Mouse (Mus musculus) myocyte (in vitro differentiated cells): ENCODE measurements at regions not wholly inside any gene's neighbourhood (a gene's known extent, or its start where the extent isn't known, plus 50 kb on each side); places are given as distances from the start of the nearest gene placed in this dataset.

Experiments
- H3K27me3 ChIP-seq: one replicate; pipeline ENCODE4 v1.6.1; 2011; ENCODE audit not compliant: control insufficient read depth, insufficient read depth, insufficient read length
- H3K36me3 ChIP-seq: one replicate; pipeline ENCODE4 v1.6.1; 2011; ENCODE audit not compliant: control insufficient read depth, insufficient read depth
- H3K4me2 ChIP-seq: one replicate; pipeline ENCODE4 v1.6.1; 2011; ENCODE audit warnings: low read depth, control low read depth
- H3K4me3 ChIP-seq: one replicate; pipeline ENCODE4 v1.5.1; 2011; ENCODE audit warnings: mild to moderate bottlenecking, control low read depth, moderate library complexity
- H3K79me2 ChIP-seq: one replicate; pipeline ENCODE4 v1.6.1; 2011; ENCODE audit not compliant: control insufficient read depth, insufficient read depth
- H3ac ChIP-seq: one replicate; pipeline ENCODE4 v1.6.1; 2011; ENCODE audit not compliant: control insufficient read depth, insufficient read length
- CEBPB ChIP-seq: IDR thresholded peaks from 2 replicates; pipeline ENCODE4 v1.6.1; 2011; ENCODE audit warnings: mild to moderate bottlenecking, moderate library complexity; ENCODE audit not compliant: poor library complexity, insufficient read depth, severe bottlenecking
- E2F4 ChIP-seq: IDR thresholded peaks from one replicate; pipeline ENCODE4 v1.6.1; 2011; ENCODE audit warnings: mild to moderate bottlenecking, control low read depth, moderate library complexity; ENCODE audit not compliant: insufficient read depth
- MAX ChIP-seq: IDR thresholded peaks from one replicate; pipeline ENCODE4 v1.6.1; 2011; ENCODE audit warnings: low read depth, mild to moderate bottlenecking, control low read depth
- MYOD1 ChIP-seq, 3 experiments: IDR thresholded peaks; one replicate each; pipeline ENCODE4 v1.6.1; 2011; ENCODE audit warnings: control low read depth in 2 of 3, low read depth in 2 of 3, mild to moderate bottlenecking in 2 of 3, moderate library complexity in 1 of 3; ENCODE audit not compliant: insufficient read length in 2 of 3, control insufficient read depth in 1 of 3
- MYOG ChIP-seq, 3 experiments: IDR thresholded peaks; one replicate each; pipeline ENCODE4 v1.6.1; 2011; ENCODE audit warnings: control low read depth in 2 of 3, low read depth in 2 of 3, mild to moderate bottlenecking in 2 of 3; ENCODE audit not compliant: insufficient read length in 2 of 3, control insufficient read depth in 1 of 3, insufficient read depth in 1 of 3
- POLR2A ChIP-seq: IDR thresholded peaks from one replicate; pipeline ENCODE4 v1.6.1; 2011; ENCODE audit warnings: low read depth, mild to moderate bottlenecking, control low read depth, moderate library complexity; ENCODE audit not compliant: insufficient read length
- POLR2AphosphoS2 ChIP-seq: IDR thresholded peaks from one replicate; pipeline ENCODE4 v1.6.1; 2011; ENCODE audit warnings: low read depth, control low read depth; ENCODE audit not compliant: insufficient read length
- REST ChIP-seq: IDR thresholded peaks from one replicate; pipeline ENCODE4 v1.6.1; 2011; ENCODE audit warnings: mild to moderate bottlenecking, control low read depth, moderate library complexity; ENCODE audit not compliant: insufficient read depth, insufficient read length
- SRF ChIP-seq: IDR thresholded peaks from one replicate; pipeline ENCODE4 v1.6.1; 2011; ENCODE audit warnings: low read depth; ENCODE audit not compliant: control insufficient read depth, insufficient read length
- TCF12 ChIP-seq: IDR thresholded peaks from one replicate; pipeline ENCODE4 v1.6.1; 2011; ENCODE audit warnings: mild to moderate bottlenecking, control low read depth; ENCODE audit not compliant: poor library complexity, insufficient read depth, severe bottlenecking
- TCF3 ChIP-seq: IDR thresholded peaks from one replicate; pipeline ENCODE4 v1.6.1; 2011; ENCODE audit warnings: low read depth, control low read depth; ENCODE audit not compliant: insufficient read length
- USF1 ChIP-seq: IDR thresholded peaks from one replicate; pipeline ENCODE4 v1.6.1; 2011; ENCODE audit warnings: low read depth, mild to moderate bottlenecking, control low read depth, moderate library complexity

DNA sequence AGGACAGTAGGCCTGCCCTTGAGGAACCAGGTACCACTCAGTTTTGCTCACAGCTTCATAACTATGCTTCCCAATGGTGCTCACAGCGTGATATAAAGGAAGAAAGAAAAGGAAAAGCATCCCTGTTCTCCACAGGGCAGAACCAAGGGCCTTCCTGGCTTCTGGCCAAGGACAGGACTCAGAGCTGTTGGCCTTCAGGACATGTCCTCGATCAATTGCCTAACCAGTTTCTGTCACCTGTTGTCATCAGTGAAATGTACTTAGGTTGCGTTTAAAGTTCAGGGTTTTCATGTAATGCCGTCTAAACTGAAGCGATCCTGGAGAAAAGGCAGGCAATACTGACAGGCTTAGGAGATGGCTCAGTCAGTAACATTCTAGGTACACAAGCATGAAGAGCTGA is 232.9 kb downstream of the Csl start:
- Histone ChIP-seq H3K4me2 (no peak overlapping the region), H3K36me3 (no peaks in the 10 kb centered on the region), H3K4me3 (no peak overlapping the region), H3K79me2 (no peaks in the 10 kb centered on the region), H3K27me3 (no peaks in the 10 kb centered on the region), H3ac (no peak overlapping the region)
- TF ChIP-seq REST (no peak), MYOG (IDR thresholded peaks at IDR 0.05; ENCODE audit: control insufficient read depth in 1 of 3, insufficient read depth in 1 of 3, insufficient read length in 2 of 3, low read depth in 2 of 3) (no peak), TCF3 (no peak), TCF12 (no peak), MAX (no peak), E2F4 (no peak), MYOD1 (IDR thresholded peaks at IDR 0.05; ENCODE audit: control insufficient read depth in 1 of 3, insufficient read length in 2 of 3, low read depth in 2 of 3) (no peak), POLR2AphosphoS2 (no peak), CEBPB (no peak), USF1 (no peak), POLR2A (no peak), SRF (no peak)

DNA sequence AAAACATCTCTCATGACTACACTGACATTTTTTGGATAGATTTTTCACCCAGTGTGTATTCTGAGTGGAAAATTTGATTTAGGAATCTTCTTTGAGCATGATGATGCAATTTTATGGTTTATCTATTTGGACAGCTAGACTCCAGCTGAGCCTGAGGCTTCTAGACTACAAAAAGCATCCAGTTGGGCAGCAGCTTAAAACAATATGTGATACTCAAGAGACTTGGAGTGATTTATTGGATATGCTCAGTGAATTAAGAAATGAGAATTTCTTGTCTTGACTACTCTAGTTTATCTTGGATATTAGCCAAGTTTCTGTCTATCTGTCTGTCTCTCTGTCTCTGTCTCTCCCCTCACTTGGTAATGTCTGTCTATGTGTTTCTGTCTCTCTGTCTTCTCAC is 228.4 kb downstream of the Csl start:
- Histone ChIP-seq H3K4me3 (no peak overlapping the region), H3K36me3 (no peaks in the 10 kb centered on the region), H3K79me2 (no peaks in the 10 kb centered on the region), H3K4me2 (no peak overlapping the region), H3ac (no peak overlapping the region), H3K27me3 (no peaks in the 10 kb centered on the region)
- TF ChIP-seq POLR2A: no peak
- no peak for TF ChIP-seq POLR2AphosphoS2
- no peak for TF ChIP-seq REST
- TF ChIP-seq MYOG (IDR thresholded peaks at IDR 0.05; ENCODE audit: control insufficient read depth in 1 of 3, insufficient read depth in 1 of 3, insufficient read length in 2 of 3, low read depth in 2 of 3): no peak
- TF ChIP-seq TCF12: no peak
- TF ChIP-seq E2F4: no peak
- no peak for TF ChIP-seq USF1
- TF ChIP-seq TCF3: no peak
- TF ChIP-seq MYOD1 (IDR thresholded peaks at IDR 0.05; ENCODE audit: control insufficient read depth in 1 of 3, insufficient read length in 2 of 3, low read depth in 2 of 3): no peak
- no peak for TF ChIP-seq MAX
- no peak for TF ChIP-seq CEBPB
- TF ChIP-seq SRF: no peak

DNA sequence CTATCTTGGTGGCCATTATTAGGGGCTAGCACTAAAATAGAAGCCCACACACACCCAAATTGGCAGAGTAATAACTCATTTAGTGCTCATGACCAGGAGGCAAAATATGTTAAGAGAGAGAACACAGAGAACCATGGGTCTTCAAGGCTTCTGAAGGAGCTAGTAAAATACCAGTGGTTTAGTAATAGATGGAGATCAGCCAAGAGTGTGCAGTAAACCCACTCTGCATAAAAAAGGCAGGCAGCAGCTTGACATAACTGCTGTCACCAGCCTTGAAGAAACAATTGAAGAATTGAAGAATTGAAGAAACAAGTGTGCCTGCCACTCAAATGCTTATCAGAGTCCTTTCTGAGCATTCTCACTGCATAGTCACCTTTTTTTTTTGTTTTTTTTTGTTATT is 227.9 kb downstream of the Csl start:
- Histone ChIP-seq H3K79me2 (no peaks in the 10 kb centered on the region), H3ac (no peak overlapping the region), H3K27me3 (no peaks in the 10 kb centered on the region), H3K36me3 (no peaks in the 10 kb centered on the region), H3K4me3 (no peak overlapping the region), H3K4me2 (no peak overlapping the region)
- no peak for TF ChIP-seq MYOG (IDR thresholded peaks at IDR 0.05; ENCODE audit: control insufficient read depth in 1 of 3, insufficient read depth in 1 of 3, insufficient read length in 2 of 3, low read depth in 2 of 3)
- no peak for TF ChIP-seq POLR2AphosphoS2
- TF ChIP-seq E2F4: no peak
- no peak for TF ChIP-seq TCF12
- no peak for TF ChIP-seq TCF3
- TF ChIP-seq CEBPB: no peak
- TF ChIP-seq USF1: no peak
- no peak for TF ChIP-seq MYOD1 (IDR thresholded peaks at IDR 0.05; ENCODE audit: control insufficient read depth in 1 of 3, insufficient read length in 2 of 3, low read depth in 2 of 3)
- no peak for TF ChIP-seq MAX

DNA sequence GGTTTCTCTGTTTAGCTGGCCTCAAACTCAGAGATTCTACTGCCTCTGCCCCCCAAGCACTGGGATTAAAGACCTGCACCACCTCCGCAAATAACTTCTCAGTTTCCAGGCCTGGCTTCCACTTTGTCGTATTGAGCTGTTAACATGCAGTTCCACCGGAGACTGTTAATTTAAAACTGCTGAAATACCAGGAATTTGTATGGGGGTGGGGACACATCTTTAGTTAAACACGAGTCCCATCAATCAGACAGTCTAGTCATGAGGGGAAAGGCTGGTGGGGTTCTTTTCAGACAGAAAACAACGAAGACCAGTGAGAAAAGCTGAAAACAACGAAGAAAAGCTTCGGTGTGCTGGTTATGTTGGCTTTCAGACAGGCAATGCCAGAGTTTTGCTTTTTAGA is 227.5 kb downstream of the Csl start:
- H3K4me2 ChIP-seq: no peak overlapping the region
- H3ac ChIP-seq: no peak overlapping the region
- no peaks in the 10 kb centered on the region for H3K36me3 ChIP-seq
- no peak for TF ChIP-seq POLR2A
- TF ChIP-seq USF1: no peak
- no peak for TF ChIP-seq POLR2AphosphoS2
- TF ChIP-seq CEBPB: no peak
- TF ChIP-seq SRF: no peak
- TF ChIP-seq MYOG (IDR thresholded peaks at IDR 0.05; ENCODE audit: control insufficient read depth in 1 of 3, insufficient read depth in 1 of 3, insufficient read length in 2 of 3, low read depth in 2 of 3): no peak
- no peaks in the 10 kb centered on the region for H3K79me2 ChIP-seq
- H3K27me3 ChIP-seq: no peaks in the 10 kb centered on the region
- no peak overlapping the region for H3K4me3 ChIP-seq

DNA sequence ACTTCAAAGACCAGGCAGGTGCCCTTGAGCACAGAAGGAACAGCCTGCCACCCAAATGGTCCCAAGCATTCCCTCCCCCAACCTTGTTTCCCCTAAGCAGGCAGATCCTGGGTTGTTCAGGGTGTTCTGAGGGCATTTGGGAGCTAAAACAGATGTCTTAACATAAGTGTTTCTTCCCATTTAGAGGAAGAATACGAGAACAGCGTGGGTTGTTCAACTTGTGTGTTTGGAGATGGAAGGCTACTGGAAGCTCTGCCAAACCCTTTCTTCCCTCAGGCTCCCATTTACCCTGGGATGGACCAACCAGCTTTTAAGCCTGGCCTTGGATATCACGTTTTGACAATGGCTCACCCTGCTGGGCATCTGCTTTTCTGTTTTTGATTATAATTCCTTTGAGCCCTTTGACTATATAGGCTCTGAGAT is 226.8 kb downstream of the Csl start:
- Histone ChIP-seq H3K4me3 (no peak overlapping the region), H3ac (no peak overlapping the region), H3K36me3 (no peaks in the 10 kb centered on the region), H3K79me2 (no peaks in the 10 kb centered on the region), H3K27me3 (no peaks in the 10 kb centered on the region), H3K4me2 (no peak overlapping the region)
- TF ChIP-seq USF1: no peak
- TF ChIP-seq REST: no peak
- no peak for TF ChIP-seq CEBPB
- no peak for TF ChIP-seq MYOG (IDR thresholded peaks at IDR 0.05; ENCODE audit: control insufficient read depth in 1 of 3, insufficient read depth in 1 of 3, insufficient read length in 2 of 3, low read depth in 2 of 3)
- no peak for TF ChIP-seq MYOD1 (IDR thresholded peaks at IDR 0.05; ENCODE audit: control insufficient read depth in 1 of 3, insufficient read length in 2 of 3, low read depth in 2 of 3)
- no peak for TF ChIP-seq TCF12
- TF ChIP-seq TCF3: no peak
- TF ChIP-seq SRF: no peak
- TF ChIP-seq POLR2AphosphoS2: no peak
- no peak for TF ChIP-seq POLR2A
- no peak for TF ChIP-seq E2F4
- no peak for TF ChIP-seq MAX
